Mouse (Mus musculus) thymus, adult 2 months (tissue): ENCODE data around the gene Syt7.

Source experiments
- CTCF ChIP-seq: fragments of 200-500 bp; IDR thresholded peaks from 2 replicates; pipeline ENCODE4 v1.5.1; 2012; ENCODE audit warnings: mild to moderate bottlenecking, control low read depth, low read length, moderate library complexity, borderline replicate concordance; ENCODE audit not compliant: control insufficient read depth, poor library complexity, insufficient read depth; ENCODE audit errors: extremely low read depth
- POLR2A ChIP-seq: fragments of 200-500 bp; IDR thresholded peaks from 2 replicates; pipeline ENCODE4 v1.6.1; 2012; ENCODE audit warnings: mild to moderate bottlenecking, low read length, control low read depth, moderate library complexity; ENCODE audit not compliant: control insufficient read depth, poor library complexity, insufficient read depth; ENCODE audit errors: extremely low read depth

DNA sequence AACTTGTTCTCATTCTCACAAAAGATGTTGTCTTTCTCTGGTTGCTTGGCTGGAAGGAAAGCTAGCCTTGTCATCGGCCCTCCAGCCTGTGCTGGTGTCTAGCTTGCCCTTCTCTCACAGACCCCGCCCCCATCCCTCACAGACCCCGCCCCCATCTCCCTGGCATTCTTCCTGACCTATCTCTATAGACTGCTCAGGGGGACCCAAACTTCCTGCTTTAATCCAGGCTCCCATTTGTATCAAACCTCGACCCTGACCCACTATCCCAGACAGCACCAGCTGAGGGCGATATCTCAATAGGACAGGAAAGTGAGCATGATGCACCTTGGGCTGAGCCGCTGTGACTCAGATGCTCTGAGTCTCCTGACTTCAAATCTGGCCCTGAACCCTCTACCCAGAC is 84.9 kb downstream of the Syt7 start:
- TF ChIP-seq CTCF (no peak), POLR2A (no peak)
